Mouse (Mus musculus) bone marrow, adult 2 months (tissue): ENCODE measurements around the gene B4galnt4.
"Not testable (repeated sequence)": the region's sequence is repeated elsewhere in the genome, so short reads cannot be mapped to it uniquely, and the experiment has no call there.

ENCODE experiments used
- CTCF ChIP-seq: fragments of 200-500 bp; IDR thresholded peaks from 2 replicates; pipeline ENCODE4 v1.5.1; 2011; ENCODE audit warnings: low read length, control low read depth; ENCODE audit not compliant: control insufficient read depth, insufficient read depth
- POLR2A ChIP-seq: fragments of 200-500 bp; IDR thresholded peaks from 2 replicates; pipeline ENCODE4 v1.6.1; 2011; ENCODE audit warnings: low read depth, mild to moderate bottlenecking, control low read depth, low read length, borderline replicate concordance; ENCODE audit not compliant: control insufficient read depth

GRCm38 (mm10) chr7:141036624-141037023 is 24.3 kb upstream of the B4galnt4 start:
- not testable (repeated sequence) for TF ChIP-seq CTCF, POLR2A
